In the genomic region with DNA sequence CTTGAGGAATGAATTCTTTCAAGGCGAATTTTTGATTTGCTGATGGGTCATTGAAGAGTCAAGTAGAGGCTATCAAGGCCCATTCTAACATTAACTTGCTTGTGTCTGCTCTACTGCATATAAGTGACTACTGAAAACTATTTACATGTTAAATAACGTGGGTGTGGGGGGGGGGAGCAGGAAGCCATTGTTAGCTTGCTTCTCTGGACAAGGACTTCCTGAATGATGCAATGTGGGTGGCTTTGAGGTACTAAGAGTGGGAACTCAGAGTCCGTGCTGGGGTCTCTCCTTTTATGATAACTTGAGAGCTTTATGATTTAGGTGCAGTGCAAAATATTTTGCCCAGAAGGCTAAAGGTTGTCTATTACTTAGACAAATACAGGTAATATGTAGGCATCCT, we compare ENCODE assay signal across 28 mouse cellular contexts.
DNase-seq lines count a peak whose midpoint lies in the region; ATAC-seq and TF ChIP-seq lines count a peak whose summit lies in the region.
"Had no signal": no experiment of that assay in that cellular context is flagged by ENCODE, and none has a peak within 500 bp of the region (broad histone marks: within the 10 kb centered on the region; RNA-seq: fewer than 3 reads in every experiment).

No protein-coding gene starts in this region.

- WGBS in lung, postnatal 0 days = 35% methylated on average over 3 of the region's 3 CpGs

- no peaks in the 10 kb centered on the region for H3K27me3 ChIP-seq in lung, postnatal 0 days (replicated peaks; ENCODE audit: insufficient read depth, low read length)
- H3K27me3 ChIP-seq: embryonic facial prominence, embryonic 13.5 days; forebrain, embryonic 12.5 days; heart, embryonic 13.5 days; hindbrain, embryonic 12.5 days; hindbrain, embryonic 15.5 days had no signal

- intact Hi-C loops in left cerebral cortex, postnatal 10 days (cut with DNase I) = no loop called here

- ATAC-seq in lung, postnatal 0 days = peak; percentile 56
- ATAC-seq: forebrain, embryonic 16.5 days had no signal

- H3K4me1 ChIP-seq in lung, postnatal 0 days (ENCODE audit: insufficient read depth, low read depth, low read length) = no peaks in the 10 kb centered on the region
- H3K4me1 ChIP-seq: embryonic facial prominence, embryonic 13.5 days had no signal

- no peak overlapping the region for H3K27ac ChIP-seq in lung, postnatal 0 days (ENCODE audit: low read length)
- H3K27ac ChIP-seq: embryonic facial prominence, embryonic 10.5 days; embryonic facial prominence, embryonic 13.5 days; forebrain, embryonic 12.5 days; heart, embryonic 10.5 days; heart, embryonic 13.5 days; hindbrain, embryonic 12.5 days; hindbrain, embryonic 15.5 days had no signal

- peak; percentile 57 for DNase-seq in lung, postnatal 0 days (ENCODE audit: low spot score)
- no peak for DNase-seq in lung, postnatal 14 days
- DNase-seq in ES-CJ7 (ENCODE audit: low read depth, low spot score) = peak; percentile 44
- DNase-seq in ZHBTc4 (ENCODE audit: low read depth, low spot score) = peak; percentile 45
- DNase-seq in lung, postnatal 36 days = peak; percentile 54
- no peak for DNase-seq in spleen, postnatal 14 days (ENCODE audit: low spot score in 2 of 2)
- no peak for DNase-seq in cerebellum, adult 18-20 months
- no peak for DNase-seq in left cerebral cortex, postnatal 10 days (ENCODE audit: extremely low spot score in 1 of 2, low spot score in 2 of 2)
- DNase-seq: adrenal gland, postnatal 10 days; adrenal gland, postnatal 36 days; cerebellum, adult 2 months; cerebellum, adult 9-11 months; cerebellum, postnatal 25 days; embryo, embryonic 11 days; gastrocnemius, postnatal 10 days; gastrocnemius, postnatal 36 days; heart, adult 11 months; heart, postnatal 14 days had no signal

- no peak overlapping the region for H3K4me3 ChIP-seq in lung, postnatal 0 days (ENCODE audit: low read depth, low read length)
- H3K4me3 ChIP-seq: embryonic facial prominence, embryonic 10.5 days; embryonic facial prominence, embryonic 13.5 days; erythroblast, embryonic 14.5 days; forebrain, embryonic 12.5 days; heart, embryonic 10.5 days; heart, embryonic 13.5 days; hindbrain, embryonic 12.5 days; hindbrain, embryonic 15.5 days had no signal

- no peak overlapping the region for H3K4me2 ChIP-seq in lung, postnatal 0 days (replicated peaks; ENCODE audit: low read depth, low read length)
- H3K4me2 ChIP-seq: embryonic facial prominence, embryonic 13.5 days; forebrain, embryonic 12.5 days; heart, embryonic 13.5 days; hindbrain, embryonic 12.5 days; hindbrain, embryonic 15.5 days had no signal

- no peak for TF ChIP-seq CTCF in lung, postnatal 0 days (IDR thresholded peaks at IDR 0.05)

- TF ChIP-seq EP300 in lung, postnatal 0 days (IDR thresholded peaks at IDR 0.05) = 0 out of 2 replicates have a peak, but pooled peaks have one; percentile 19

- no peaks in the 10 kb centered on the region for H3K9me3 ChIP-seq in lung, postnatal 0 days (ENCODE audit: low read length)
- H3K9me3 ChIP-seq: embryonic facial prominence, embryonic 10.5 days; embryonic facial prominence, embryonic 13.5 days; forebrain, embryonic 12.5 days; G1E; heart, embryonic 10.5 days; heart, embryonic 13.5 days; hindbrain, embryonic 12.5 days; hindbrain, embryonic 15.5 days had no signal

- H3K9ac ChIP-seq in lung, postnatal 0 days (replicated peaks; ENCODE audit: low read depth) = no peak overlapping the region
- H3K9ac ChIP-seq: embryonic facial prominence, embryonic 13.5 days; forebrain, embryonic 12.5 days; heart, embryonic 13.5 days; hindbrain, embryonic 12.5 days; hindbrain, embryonic 15.5 days had no signal

- H3K36me3 ChIP-seq in lung, postnatal 0 days (ENCODE audit: insufficient read depth, low read length) = no peaks in the 10 kb centered on the region
- H3K36me3 ChIP-seq: embryonic facial prominence, embryonic 10.5 days; embryonic facial prominence, embryonic 13.5 days; forebrain, embryonic 12.5 days; G1E; heart, embryonic 10.5 days; heart, embryonic 13.5 days; hindbrain, embryonic 12.5 days; hindbrain, embryonic 15.5 days had no signal

Comparison
In these comparisons a context has a peak if more than half of its experiments do, and no peak if none do; other contexts are left out.
1. DNase-seq: peak in lung, postnatal 0 days (single experiment), ES-CJ7 (single experiment), ZHBTc4 (single experiment) and lung, postnatal 36 days (single experiment); none in lung, postnatal 14 days (single experiment), spleen, postnatal 14 days (0 of 2), cerebellum, adult 18-20 months (0 of 2) and left cerebral cortex, postnatal 10 days (0 of 2).